Mouse (Mus musculus) lung, embryonic 16.5 days (tissue): ENCODE results near the gene Fam189a2. TPM values are rescaled to one million over a fixed set of nuclear protein-coding genes. Genes with fewer than 3 reads are reported as not detected.
A peak's percentile ranks its signal among the peaks of the same experiment; 100 is the strongest.

Source experiments
- ATAC-seq: fragments of 200-750 bp; cut with Nextera tagmentation; 2 replicates; pipeline ENCODE4 v1.8.0; 2017; ENCODE audit warnings: low read depth, mild to moderate bottlenecking, moderate library complexity
- H3K27ac ChIP-seq: fragments of 300-500 bp; sonication (generic); 2 replicates; pipeline ENCODE4 v1.5.1; 2014; ENCODE audit warnings: mild to moderate bottlenecking, control low read depth, low read length
- H3K27me3 ChIP-seq: fragments of 300-500 bp; sonication (generic); 2 replicates; pipeline ENCODE4 v1.6.1; 2014; ENCODE audit warnings: low read depth, low read length, mixed read lengths; ENCODE audit not compliant: control insufficient read depth, insufficient read depth
- H3K36me3 ChIP-seq: fragments of 300-500 bp; sonication (generic); 2 replicates; pipeline ENCODE4 v1.6.1; 2014; ENCODE audit warnings: low read length; ENCODE audit not compliant: control insufficient read depth, insufficient read depth
- H3K4me1 ChIP-seq: fragments of 300-500 bp; sonication (generic); replicated peaks from 2 replicates; pipeline ENCODE4 v1.6.1; 2014; ENCODE audit warnings: low read length, mixed read lengths; ENCODE audit not compliant: control insufficient read depth, insufficient read depth
- H3K4me2 ChIP-seq: fragments of 300-500 bp; sonication (generic); 2 replicates; pipeline ENCODE4 v1.6.1; 2014; ENCODE audit warnings: low read depth, low read length, control low read depth
- H3K4me3 ChIP-seq: fragments of 300-500 bp; sonication (generic); 2 replicates; pipeline ENCODE4 v1.5.1; 2014; ENCODE audit warnings: mild to moderate bottlenecking, low read length, control low read depth
- H3K9ac ChIP-seq: fragments of 300-500 bp; sonication (generic); 2 replicates; pipeline ENCODE4 v1.6.1; 2014; ENCODE audit warnings: low read length, control low read depth
- H3K9me3 ChIP-seq: fragments of 300-500 bp; sonication (generic); 2 replicates; pipeline ENCODE4 v1.6.1; 2016; ENCODE audit warnings: low read length; ENCODE audit not compliant: control insufficient read depth
- WGBS: fragments of 180-500 bp; shearing (Covaris S2); extraction: QIAGEN DNeasy Blood & Tissue Kit; methylation state at CpG from one replicate; pipeline ENCODE4 v1.1.7; 2014; 5-methylcytosine and 5-hydroxymethylcytosine counted together
- polyA plus RNA-seq: library from polyadenylated mRNA; unstranded; fragments of >200 nt; fragmentation: Nextera tagmentation; extraction: Ambion mirVana; gene quantifications from 2 replicates; pipeline ENCODE4 v1.2.1, GENCODE M21; 2015

The Fam189a2 gene
- polyA plus RNA-seq, 1 experiment from 2014 or later, result 1.6 TPM

DNA sequence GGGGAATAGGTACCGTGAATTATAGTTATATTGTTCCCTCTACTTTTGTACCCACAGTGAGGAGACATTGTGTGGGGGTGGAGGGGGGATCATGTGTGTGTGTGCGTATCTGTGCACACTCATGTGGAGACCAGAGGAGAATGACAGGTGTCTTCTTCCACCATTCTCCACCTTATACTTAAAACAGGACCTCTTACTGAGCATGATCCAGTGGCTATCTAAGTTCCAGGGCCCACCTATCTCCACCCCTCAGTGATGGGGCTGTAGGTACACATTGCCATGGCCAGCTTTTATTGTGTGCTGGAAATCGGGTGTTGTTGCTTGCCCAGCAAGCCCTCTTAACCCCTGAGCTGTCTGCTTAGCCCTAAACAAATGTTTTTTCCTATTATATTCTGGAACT lies 10.1 kb downstream of the Fam189a2 start:
- H3K4me2 ChIP-seq, result no peak overlapping the region
- no peaks in the 10 kb centered on the region for H3K9me3 ChIP-seq
- H3K4me1 ChIP-seq, result peaks cover 17% of the 10 kb centered on the region
- H3K27me3 ChIP-seq, result no peaks in the 10 kb centered on the region
- H3K27ac ChIP-seq, result no peak overlapping the region
- WGBS, result 87% methylated on average over 3 of the region's 3 CpGs
- no peak overlapping the region for H3K9ac ChIP-seq
- H3K36me3 ChIP-seq, result no peaks in the 10 kb centered on the region
- H3K4me3 ChIP-seq, result no peak overlapping the region
- ATAC-seq, result no peak

GRCm38 (mm10) chr19:24019609-24020008 lies 11.2 kb downstream of the Fam189a2 start:
- Histone ChIP-seq H3K9ac (no peak overlapping the region), H3K27me3 (no peaks in the 10 kb centered on the region), H3K9me3 (no peaks in the 10 kb centered on the region), H3K4me1 (peaks cover 17% of the 10 kb centered on the region), H3K27ac (no peak overlapping the region), H3K4me2 (no peak overlapping the region), H3K36me3 (no peaks in the 10 kb centered on the region), H3K4me3 (no peak overlapping the region)
- WGBS, result 83% methylated on average over 9 of the region's 9 CpGs
- no peak for ATAC-seq

- H3K4me1 ChIP-seq, result peaks cover 17% of the 10 kb centered on the region
- no peaks in the 10 kb centered on the region for H3K27me3 ChIP-seq
- no peak overlapping the region for H3K9ac ChIP-seq
- WGBS, result 75% methylated on average over 3 of the region's 3 CpGs
- ATAC-seq, result no peak
- H3K9me3 ChIP-seq, result no peaks in the 10 kb centered on the region
- H3K4me3 ChIP-seq, result no peak overlapping the region
- H3K27ac ChIP-seq, result no peak overlapping the region
- H3K36me3 ChIP-seq, result no peaks in the 10 kb centered on the region
- H3K4me2 ChIP-seq, result no peak overlapping the region
Measured at GRCm38 (mm10) chr19:24018396-24018795, 12.4 kb downstream of the Fam189a2 start.

GRCm38 (mm10) chr19:24017892-24018291 lies 12.9 kb downstream of the Fam189a2 start:
- H3K9ac ChIP-seq, result no peak overlapping the region
- 35% methylated on average over 3 of the region's 3 CpGs for WGBS
- no peaks in the 10 kb centered on the region for H3K27me3 ChIP-seq
- H3K4me3 ChIP-seq, result no peak overlapping the region
- no peaks in the 10 kb centered on the region for H3K9me3 ChIP-seq
- H3K4me2 ChIP-seq, result no peak overlapping the region
- H3K36me3 ChIP-seq, result no peaks in the 10 kb centered on the region
- ATAC-seq, result no peak
- H3K4me1 ChIP-seq, result peaks cover 17% of the 10 kb centered on the region
- H3K27ac ChIP-seq, result peak overlapping the region; percentile 15; the same call in 1 of the 2 replicates

DNA sequence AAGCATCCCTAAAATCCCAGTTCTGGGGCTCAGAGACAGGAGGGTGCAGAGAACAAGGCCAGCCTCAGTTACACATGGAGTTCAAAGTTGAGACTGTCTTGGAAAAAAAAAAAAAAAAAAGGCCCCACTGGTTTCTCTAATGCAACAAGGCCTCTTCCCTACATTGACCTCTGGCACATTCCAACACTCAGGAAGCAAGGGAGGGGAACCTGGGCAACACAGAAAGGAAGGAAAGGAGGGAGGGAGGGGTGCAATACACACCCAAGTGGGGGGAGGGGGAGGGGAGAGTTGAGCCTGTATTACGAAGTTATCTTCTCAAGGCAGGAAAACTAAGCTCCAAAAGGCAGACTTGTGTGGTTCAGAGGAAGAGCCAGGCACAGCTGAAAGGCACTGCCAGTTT lies 13.4 kb downstream of the Fam189a2 start:
- peak; percentile 76 for ATAC-seq
- Histone ChIP-seq H3K4me1 (peaks cover 17% of the 10 kb centered on the region), H3K9ac (no peak overlapping the region), H3K9me3 (peaks cover 2% of the 10 kb centered on the region; the same call in 1 of the 2 replicates), H3K36me3 (no peaks in the 10 kb centered on the region), H3K4me2 (no peak overlapping the region), H3K27me3 (no peaks in the 10 kb centered on the region), H3K27ac (peak overlapping the region; percentile 61), H3K4me3 (no peak overlapping the region)
- 9% methylated on average over 1 of the region's 1 CpGs for WGBS

- no peaks in the 10 kb centered on the region for H3K36me3 ChIP-seq
- H3K27ac ChIP-seq, result peak overlapping the region; percentile 61
- 27% methylated on average over 3 of the region's 3 CpGs for WGBS
- H3K4me3 ChIP-seq, result no peak overlapping the region
- H3K9ac ChIP-seq, result no peak overlapping the region
- H3K4me2 ChIP-seq, result no peak overlapping the region
- H3K4me1 ChIP-seq, result peaks cover 17% of the 10 kb centered on the region
- H3K9me3 ChIP-seq, result peaks cover 3% of the 10 kb centered on the region; the same call in 1 of the 2 replicates
- H3K27me3 ChIP-seq, result no peaks in the 10 kb centered on the region
- peak; percentile 74 for ATAC-seq
Measured at GRCm38 (mm10) chr19:24016706-24017386, 14.0 kb downstream of the Fam189a2 start.

GRCm38 (mm10) chr19:24013241-24013640 lies 17.6 kb downstream of the Fam189a2 start:
- Histone ChIP-seq H3K4me1 (peaks cover 17% of the 10 kb centered on the region), H3K9ac (no peak overlapping the region), H3K27ac (no peak overlapping the region), H3K4me3 (no peak overlapping the region), H3K9me3 (peaks cover 3% of the 10 kb centered on the region; the same call in 1 of the 2 replicates), H3K4me2 (no peak overlapping the region), H3K36me3 (no peaks in the 10 kb centered on the region), H3K27me3 (no peaks in the 10 kb centered on the region)
- ATAC-seq, result no peak
- 79% methylated on average over 3 of the region's 3 CpGs for WGBS

GRCm38 (mm10) chr19:24012479-24012878 lies 18.3 kb downstream of the Fam189a2 start:
- 96% methylated on average over 8 of the region's 8 CpGs for WGBS
- no peak overlapping the region for H3K27ac ChIP-seq
- H3K9me3 ChIP-seq, result peaks cover 3% of the 10 kb centered on the region; the same call in 1 of the 2 replicates
- no peak overlapping the region for H3K4me2 ChIP-seq
- H3K4me3 ChIP-seq, result no peak overlapping the region
- peaks cover 18% of the 10 kb centered on the region for H3K4me1 ChIP-seq
- no peaks in the 10 kb centered on the region for H3K27me3 ChIP-seq
- H3K36me3 ChIP-seq, result no peaks in the 10 kb centered on the region
- no peak overlapping the region for H3K9ac ChIP-seq
- no peak for ATAC-seq

- Histone ChIP-seq H3K4me3 (no peak overlapping the region), H3K4me1 (peaks cover 9% of the 10 kb centered on the region; the same call in 1 of the 2 replicates), H3K36me3 (no peaks in the 10 kb centered on the region), H3K27ac (peak overlapping the region; percentile 63), H3K9me3 (peaks cover 3% of the 10 kb centered on the region; the same call in 1 of the 2 replicates), H3K9ac (no peak overlapping the region), H3K4me2 (no peak overlapping the region), H3K27me3 (no peaks in the 10 kb centered on the region)
- peak; percentile 83 for ATAC-seq
- 43% methylated on average over 4 of the region's 4 CpGs for WGBS
Measured at GRCm38 (mm10) chr19:24007638-24008360, 23.0 kb downstream of the Fam189a2 start.
